In the genomic region with DNA sequence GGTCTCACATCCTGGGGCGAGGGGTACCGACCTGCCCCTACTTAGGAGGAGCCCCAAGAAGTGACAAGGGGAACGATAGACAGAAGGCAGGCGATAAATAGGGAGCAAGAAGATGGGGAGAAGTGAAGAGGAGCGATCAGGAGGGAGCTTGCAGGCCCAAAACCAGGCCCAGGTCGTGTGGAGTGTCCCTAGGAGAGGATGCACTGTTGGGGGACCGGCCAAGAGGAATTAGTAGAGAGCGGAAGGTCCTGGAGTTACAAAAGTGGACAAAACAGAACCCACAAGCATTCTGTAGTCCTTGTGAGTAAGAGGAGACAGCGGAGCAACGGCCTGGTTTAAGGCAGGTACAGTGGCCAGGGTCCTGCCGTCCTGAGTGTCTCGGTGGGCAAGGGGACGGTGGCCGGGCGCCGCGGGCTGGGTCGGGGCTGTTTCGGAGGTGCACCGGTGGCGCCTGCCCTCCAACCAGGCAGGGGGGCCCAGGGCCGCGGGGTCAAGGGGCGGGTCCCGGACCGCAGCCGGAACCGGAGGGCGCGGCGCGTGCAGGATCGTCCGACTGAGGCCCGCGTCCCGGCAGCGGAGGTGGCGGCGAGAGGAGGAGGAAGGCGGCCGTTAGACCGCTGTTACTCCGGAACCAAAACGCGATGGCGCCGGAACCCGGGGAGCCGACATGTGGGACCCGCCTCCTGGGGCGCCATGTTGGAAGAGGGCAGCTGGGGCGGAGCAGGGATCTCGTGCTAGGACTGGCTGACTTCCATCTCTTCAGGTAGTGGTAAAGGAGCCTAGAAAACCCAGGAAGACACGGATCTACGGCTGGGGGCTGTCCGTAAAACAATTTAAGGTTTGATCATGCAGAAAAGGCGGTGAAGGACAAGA, we compare ENCODE assay signal across 8 mouse cellular contexts. TPM values are rescaled to one million over a fixed set of nuclear protein-coding genes. Genes with fewer than 3 reads are reported as not detected.
DNase-seq lines count a peak whose midpoint lies in the region; ATAC-seq and TF ChIP-seq lines count a peak whose summit lies in the region.

Gene Map2k5 (minus strand): TSS at position 633 of the 873 bp plus-strand sequence.

- intact Hi-C loops in gastrocnemius, adult 2 months (cut with DNase I), result loop anchor here (1.0 kb wide), 1 partner anchor 22 kb away; the partner anchor contains the start of gene 2300009A05Rik

- H3K27me3 ChIP-seq in hindbrain, postnatal 0 days (ENCODE audit: insufficient read depth, low read length), result no peaks in the 10 kb centered on the region
- H3K27me3 ChIP-seq in megakaryocyte, embryonic 14.5 days (replicated peaks), result no peaks in the 10 kb centered on the region

- H3K4me1 ChIP-seq in hindbrain, postnatal 0 days (ENCODE audit: insufficient read depth, low read length), result peaks cover 13% of the 10 kb centered on the region
- H3K4me1 ChIP-seq in megakaryocyte, embryonic 14.5 days, result peaks cover 53% of the 10 kb centered on the region

- peak within 1 kb of the TSS; percentile 97 for H3K27ac ChIP-seq in gastrocnemius, adult 2 months
- H3K27ac ChIP-seq in hindbrain, postnatal 0 days, result peak within 1 kb of the TSS; percentile 88

- no peaks in the 10 kb centered on the region for H3K9me3 ChIP-seq in hindbrain, postnatal 0 days (ENCODE audit: low read length)
- H3K9me3 ChIP-seq in megakaryocyte, embryonic 14.5 days, result no peaks in the 10 kb centered on the region

- peak; percentile 94 for DNase-seq in ZHBTc4 (ENCODE audit: low read depth, low spot score)
- DNase-seq in gastrocnemius, adult 2 months, result peak; percentile 94
- peak; percentile 94 for DNase-seq in hindbrain, postnatal 0 days (ENCODE audit: low spot score)
- peak; percentile 83 to 86 for DNase-seq in left cerebral cortex, adult 8-10 months (ENCODE audit: low spot score in 2 of 2)
- DNase-seq in right cerebral cortex, postnatal 10 days (ENCODE audit: low spot score in 2 of 2), result peak; percentile 94 to 95
- DNase-seq in urinary bladder, postnatal 25 days (ENCODE audit: low spot score), result peak; percentile 87

- H3K36me3 ChIP-seq in hindbrain, postnatal 0 days (ENCODE audit: insufficient read depth, low read length), result no peaks in the 10 kb centered on the region
- peaks cover 28% of the 10 kb centered on the region for H3K36me3 ChIP-seq in megakaryocyte, embryonic 14.5 days (replicated peaks; ENCODE audit: low read length)

- no peak for TF ChIP-seq CTCF in gastrocnemius, adult 2 months (IDR thresholded peaks at IDR 0.05)
- TF ChIP-seq CTCF in hindbrain, postnatal 0 days (IDR thresholded peaks at IDR 0.05; ENCODE audit: low read depth), result no peak

- ATAC-seq in common myeloid progenitor, adult 5-6 weeks (replicated peaks; ENCODE audit: low read depth, poor library complexity, severe bottlenecking), result peak; percentile 94
- peak; percentile 96 for ATAC-seq in hindbrain, postnatal 0 days

- peak within 1 kb of the TSS; percentile 85 for H3K9ac ChIP-seq in hindbrain, postnatal 0 days (replicated peaks; ENCODE audit: low read length)

- WGBS in hindbrain, postnatal 0 days, result under 1% methylated on average over 58 of the region's 58 CpGs

- H3K4me3 ChIP-seq in gastrocnemius, adult 2 months, result peak within 1 kb of the TSS; percentile 96
- H3K4me3 ChIP-seq in hindbrain, postnatal 0 days (ENCODE audit: low read length), result peak within 1 kb of the TSS; percentile 65
- peak within 1 kb of the TSS; percentile 99 for H3K4me3 ChIP-seq in megakaryocyte, embryonic 14.5 days (replicated peaks)

- peak within 1 kb of the TSS; percentile 78 for H3K4me2 ChIP-seq in hindbrain, postnatal 0 days (ENCODE audit: low read depth, low read length)

RNA-seq across cellular contexts. Expression of gene Map2k5, which starts in this region (rescaled TPM):
- 19.2 and 20.7 TPM in 2 replicates for total RNA-seq in common myeloid progenitor, adult 5-6 weeks (2017)
- total RNA-seq in gastrocnemius, adult 2 months (2021), result 10 to 100 TPM; 14.3 to 16.4 TPM
- 19.6 and 22.4 TPM in 2 replicates for total RNA-seq in hindbrain, postnatal 0 days (2014; rRNA removed)
- 31.2 and 33.1 TPM in 2 replicates for polyA plus RNA-seq in hindbrain, postnatal 0 days (2015; fragmentation: Nextera tagmentation; extraction: Ambion mirVana)
- 10 to 100 TPM; 33.9 to 36.7 (median 35.6) TPM for total RNA-seq in left cerebral cortex, adult 8-10 months (2022)
- 31.6 and 47.6 TPM in 2 replicates for polyA plus RNA-seq in megakaryocyte, embryonic 14.5 days (2012; ENCODE audit: insufficient read depth, low replicate concordance)

Comparison
In these comparisons a context has a peak if more than half of its experiments do, and no peak if none do; other contexts are left out.
1. Peak in every context shown above with its lines: DNase-seq, ATAC-seq, H3K4me3 ChIP-seq and H3K27ac ChIP-seq.